ENCODE assay signal across 10 mouse cellular contexts in genomic region chr7:34647052-34647451, GRCm38 (mm10). TPM values are rescaled to one million over a fixed set of nuclear protein-coding genes. Genes with fewer than 3 reads are reported as not detected.
DNase-seq lines count a peak whose midpoint lies in the region; ATAC-seq and TF ChIP-seq lines count a peak whose summit lies in the region.
"Had no signal": no experiment of that assay in that cellular context is flagged by ENCODE, and none has a peak within 500 bp of the region (broad histone marks: within the 10 kb centered on the region; RNA-seq: fewer than 3 reads in every experiment).

No protein-coding gene starts in this region.

- TF ChIP-seq POLR2A in brain, embryonic 14.5 days (IDR thresholded peaks at IDR 0.05; ENCODE audit: borderline replicate concordance, extremely low read depth, insufficient read depth, insufficient read length, poor library complexity, severe bottlenecking), result no peak

- WGBS in heart, postnatal 0 days, result 32% methylated on average over 9 of the region's 9 CpGs
- 70% methylated on average over 9 of the region's 9 CpGs for WGBS in midbrain, embryonic 16.5 days

- TF ChIP-seq CTCF in heart, postnatal 0 days (IDR thresholded peaks at IDR 0.05; ENCODE audit: low read depth), result no peak
- no peak for TF ChIP-seq CTCF in brain, embryonic 14.5 days (IDR thresholded peaks at IDR 0.05; ENCODE audit: borderline replicate concordance, extremely low read depth, insufficient read depth, insufficient read length)

- 0 out of 2 replicates have a peak, but pooled peaks cover under 1% of the 10 kb centered on the region for H3K27me3 ChIP-seq in heart, postnatal 0 days (ENCODE audit: control insufficient read depth, insufficient read depth, low read length)
- no peaks in the 10 kb centered on the region for H3K27me3 ChIP-seq in midbrain, embryonic 16.5 days (ENCODE audit: control insufficient read depth, insufficient read depth, low read depth, low read length)
- H3K27me3 ChIP-seq: embryonic facial prominence, embryonic 12.5 days had no signal

- intact Hi-C loops in heart, postnatal 25 days (cut with DNase I), result no loop called here

- no peak overlapping the region for H3K4me2 ChIP-seq in heart, postnatal 0 days (ENCODE audit: low read depth, low read length)
- H3K4me2 ChIP-seq in midbrain, embryonic 16.5 days (ENCODE audit: low read length), result no peak overlapping the region
- H3K4me2 ChIP-seq: embryonic facial prominence, embryonic 12.5 days had no signal

- no peak overlapping the region for H3K4me3 ChIP-seq in heart, postnatal 0 days (ENCODE audit: low read depth, low read length)
- H3K4me3 ChIP-seq in midbrain, embryonic 16.5 days (ENCODE audit: low read depth, low read length), result no peak overlapping the region
- H3K4me3 ChIP-seq: embryonic facial prominence, embryonic 12.5 days; myocyte had no signal

- H3K4me1 ChIP-seq in heart, postnatal 0 days (ENCODE audit: control insufficient read depth, insufficient read depth), result no peaks in the 10 kb centered on the region
- peaks cover 26% of the 10 kb centered on the region for H3K4me1 ChIP-seq in midbrain, embryonic 16.5 days (ENCODE audit: control insufficient read depth, insufficient read depth, low read length)

- H3K9ac ChIP-seq in heart, postnatal 0 days (replicated peaks; ENCODE audit: low read depth, low read length), result no peak overlapping the region
- no peak overlapping the region for H3K9ac ChIP-seq in midbrain, embryonic 16.5 days (ENCODE audit: low read depth, low read length)
- H3K9ac ChIP-seq: embryonic facial prominence, embryonic 12.5 days had no signal

- peak; percentile 6 for DNase-seq in heart, postnatal 0 days (ENCODE audit: low spot score)
- DNase-seq in heart, postnatal 25 days (ENCODE audit: low spot score), result no peak
- DNase-seq in 3T3-L1 (ENCODE audit: low read depth, low spot score), result peak; percentile 15
- peak; percentile 74 for DNase-seq in brain, embryonic 14.5 days (ENCODE audit: low read depth)
- DNase-seq in heart, postnatal 4 days, result peak; percentile 77
- DNase-seq in skeletal muscle tissue, adult 2 months (ENCODE audit: low read depth, low spot score), result peak; percentile 80
- no peak for DNase-seq in thymus, postnatal 10 days (ENCODE audit: low spot score in 2 of 2)

- H3K9me3 ChIP-seq in heart, postnatal 0 days (replicated peaks; ENCODE audit: control insufficient read depth, low read length), result no peaks in the 10 kb centered on the region
- H3K9me3 ChIP-seq in midbrain, embryonic 16.5 days (replicated peaks; ENCODE audit: control insufficient read depth, low read length, poor library complexity, severe bottlenecking), result no peaks in the 10 kb centered on the region
- H3K9me3 ChIP-seq: embryonic facial prominence, embryonic 12.5 days had no signal

- no peak overlapping the region for H3K27ac ChIP-seq in heart, postnatal 0 days (ENCODE audit: low read depth)
- H3K27ac ChIP-seq in midbrain, embryonic 16.5 days (ENCODE audit: low read length), result no peak overlapping the region
- H3K27ac ChIP-seq: embryonic facial prominence, embryonic 12.5 days had no signal

- no peak for TF ChIP-seq EP300 in heart, postnatal 0 days (IDR thresholded peaks at IDR 0.05; ENCODE audit: low read depth)

- no peaks in the 10 kb centered on the region for H3K36me3 ChIP-seq in heart, postnatal 0 days (replicated peaks; ENCODE audit: control insufficient read depth, insufficient read depth, low read length)
- H3K36me3 ChIP-seq in midbrain, embryonic 16.5 days (ENCODE audit: control insufficient read depth, insufficient read depth, low read length), result peaks cover 17% of the 10 kb centered on the region

- ATAC-seq in heart, postnatal 0 days (ENCODE audit: insufficient read depth, low read depth), result 0 out of 2 replicates have a peak, but pooled peaks have one; percentile 55
- ATAC-seq in midbrain, embryonic 16.5 days, result no peak

RNA-seq across cellular contexts. Expression of gene Kctd15, which starts 9.5 kb away (rescaled TPM):
- 2.8 and 5.9 TPM in 2 replicates for total RNA-seq in heart, postnatal 0 days (2014; rRNA removed; ENCODE audit: low replicate concordance)
- polyA plus RNA-seq in heart, postnatal 0 days (2015; fragmentation: Nextera tagmentation; extraction: Ambion mirVana), result 0.78 and 0.99 TPM in 2 replicates
- total RNA-seq in heart, postnatal 25 days (2021), result 1 to 10 TPM; 2.8 to 3.8 TPM
- 99.9 and 119 TPM in 2 replicates for polyA plus RNA-seq in brain, embryonic 14.5 days (2012; rRNA removed)
- 1 to 10 TPM; 3.4 to 5.1 TPM for total RNA-seq in heart, postnatal 4 days (2021)
- polyA plus RNA-seq in midbrain, embryonic 16.5 days (2015; fragmentation: Nextera tagmentation; extraction: Ambion mirVana), result 24.8 and 26.5 TPM in 2 replicates

Comparison
In these comparisons a context has a peak if more than half of its experiments do, and no peak if none do; other contexts are left out.
1. DNase-seq: peak in heart, postnatal 0 days (single experiment), 3T3-L1 (single experiment), brain, embryonic 14.5 days (single experiment), heart, postnatal 4 days (single experiment) and skeletal muscle tissue, adult 2 months (single experiment); none in heart, postnatal 25 days (single experiment) and thymus, postnatal 10 days (0 of 2).